Mouse (Mus musculus): ENCODE measurements around the gene Psmd1.
A peak's percentile ranks its signal among the peaks of the same experiment; 100 is the strongest.

The Psmd1 gene

GRCm38 (mm10) chr1:86062523-86062922 is 1.7 kb upstream of the Psmd1 start:
- DNase-seq: no peak

- DNase-seq: no peak
Observed at GRCm38 (mm10) chr1:86076565-86076964, 12.4 kb downstream of the Psmd1 start.

GRCm38 (mm10) chr1:86094413-86094812 is 30.2 kb downstream of the Psmd1 start:
- no peak for DNase-seq

- no peak for DNase-seq
Observed at GRCm38 (mm10) chr1:86105054-86105453, 40.9 kb downstream of the Psmd1 start.

- DNase-seq: no peak
Observed at GRCm38 (mm10) chr1:86111779-86112178, 47.6 kb downstream of the Psmd1 start, which contains the start of gene Htr2b. Gene Htr2b (minus strand): TSS chr1:86111970.

- DNase-seq: no peak
Observed at GRCm38 (mm10) chr1:86114141-86114540, 50.0 kb downstream of the Psmd1 start.

GRCm38 (mm10) chr1:86119549-86119948 is 55.4 kb downstream of the Psmd1 start:
- DNase-seq: no peak

GRCm38 (mm10) chr1:86126036-86126435 is 61.8 kb downstream of the Psmd1 start:
- DNase-seq: no peak

GRCm38 (mm10) chr1:86133337-86133736 is 69.2 kb downstream of the Psmd1 start, which contains the start of gene Gm21972:
Gene Gm21972 (plus strand): TSS chr1:86133637.
- no peak for DNase-seq

GRCm38 (mm10) chr1:86135315-86135714 is 71.1 kb downstream of the Psmd1 start:
- no peak for DNase-seq

- DNase-seq: no peak
Observed at GRCm38 (mm10) chr1:86141081-86141480, 76.9 kb downstream of the Psmd1 start.

- no peak for DNase-seq
Observed at GRCm38 (mm10) chr1:86143165-86143564, 79.0 kb downstream of the Psmd1 start.

GRCm38 (mm10) chr1:86144001-86144944 is 80.1 kb downstream of the Psmd1 start:
- DNase-seq: no peak

- no peak for DNase-seq
Observed at GRCm38 (mm10) chr1:86146293-86146692, 82.1 kb downstream of the Psmd1 start.

GRCm38 (mm10) chr1:86147557-86147956 is 83.4 kb downstream of the Psmd1 start:
- DNase-seq: no peak

- no peak for DNase-seq
Observed at GRCm38 (mm10) chr1:86148161-86148560, 84.0 kb downstream of the Psmd1 start.

- no peak for DNase-seq
Observed at GRCm38 (mm10) chr1:86150929-86151328, 86.7 kb downstream of the Psmd1 start.

GRCm38 (mm10) chr1:86151376-86151775 is 87.2 kb downstream of the Psmd1 start:
- no peak for DNase-seq

GRCm38 (mm10) chr1:86152618-86153017 is 88.4 kb downstream of the Psmd1 start:
- DNase-seq: no peak

GRCm38 (mm10) chr1:86154133-86154823 is 90.1 kb downstream of the Psmd1 start, which contains the start of gene Armc9:
Gene Armc9 (plus strand): TSS chr1:86154780.
- DNase-seq: peak; percentile 92

GRCm38 (mm10) chr1:86154824-86155164 is 90.6 kb downstream of the Psmd1 start:
- DNase-seq: no peak

- no peak for DNase-seq
Observed at GRCm38 (mm10) chr1:86156075-86156474, 91.9 kb downstream of the Psmd1 start.

GRCm38 (mm10) chr1:86156595-86156994 is 92.4 kb downstream of the Psmd1 start:
- DNase-seq: no peak

- DNase-seq: no peak
Observed at GRCm38 (mm10) chr1:86160059-86160458, 95.9 kb downstream of the Psmd1 start.
